Mouse (Mus musculus): ENCODE measurements around the gene Fmn2. TPM values are rescaled to one million over a fixed set of nuclear protein-coding genes. Genes with fewer than 3 reads are reported as not detected.

Gene Fmn2
- polyA plus RNA-seq, 1 experiment: 0.22 TPM

DNA sequence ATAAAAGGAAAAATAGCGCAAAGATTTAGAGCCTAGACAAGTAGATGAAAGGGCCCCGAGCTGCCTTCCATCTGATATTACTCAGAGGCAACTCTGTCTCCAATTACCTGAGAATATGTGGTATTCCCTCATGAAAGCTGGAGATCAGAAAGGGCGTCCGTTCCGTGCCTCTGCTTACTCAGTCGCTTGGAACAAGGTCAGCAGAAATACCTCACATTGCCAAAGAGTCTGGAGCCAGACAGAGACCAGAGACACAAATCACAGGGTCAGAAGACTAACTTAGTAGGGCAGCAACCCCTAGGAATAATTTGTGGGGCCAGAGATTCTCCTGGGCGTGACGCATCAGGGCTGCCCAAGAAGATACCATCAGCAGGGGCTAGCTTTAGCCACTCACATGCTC is 237.3 kb downstream of the Fmn2 start:
- Histone ChIP-seq H3K4me1 (replicated peaks; ENCODE audit: control insufficient read depth, insufficient read depth, low read length) (no peaks in the 10 kb centered on the region), H3K27me3 (ENCODE audit: control insufficient read depth, insufficient read depth, low read length) (no peaks in the 10 kb centered on the region), H3K36me3 (ENCODE audit: control insufficient read depth, insufficient read depth, low read length) (no peaks in the 10 kb centered on the region), H3K4me3 (ENCODE audit: control insufficient read depth, insufficient read depth, low read length) (no peak overlapping the region), H3K27ac (ENCODE audit: control insufficient read depth, insufficient read depth, low read length) (no peak overlapping the region)
- DNase-seq: no peak
- no peak for TF ChIP-seq CTCF (IDR thresholded peaks at IDR 0.05; ENCODE audit: borderline replicate concordance, control insufficient read depth, extremely low read depth, insufficient read depth, low read length, poor library complexity)
- TF ChIP-seq POLR2A (IDR thresholded peaks at IDR 0.05; ENCODE audit: control insufficient read depth, extremely low read depth, insufficient read depth, low read length, poor library complexity): no peak
- 90% methylated on average over 8 of the region's 8 CpGs for WGBS

DNA sequence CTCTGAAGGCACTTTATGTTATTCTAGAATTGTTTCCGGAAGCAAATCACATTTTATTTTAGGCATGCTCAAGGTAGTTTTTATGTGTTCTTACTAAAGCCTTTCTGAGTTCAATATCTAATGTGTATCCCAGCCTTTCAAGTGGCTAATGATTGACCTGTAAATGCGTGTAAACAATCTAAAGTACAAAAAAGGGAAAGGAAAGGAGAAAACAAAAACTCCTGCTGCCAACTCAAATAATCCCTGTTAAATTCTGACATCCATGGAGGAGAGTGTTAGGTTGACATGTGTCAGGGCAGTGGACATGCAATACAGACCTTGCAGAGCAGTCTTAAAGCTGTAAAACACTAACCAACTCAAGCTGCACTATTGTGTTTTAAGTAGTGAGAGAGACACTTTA is 241.0 kb downstream of the Fmn2 start:
- TF ChIP-seq CTCF (IDR thresholded peaks at IDR 0.05; ENCODE audit: borderline replicate concordance, control insufficient read depth, extremely low read depth, insufficient read depth, low read length, poor library complexity): no peak
- TF ChIP-seq POLR2A (IDR thresholded peaks at IDR 0.05; ENCODE audit: control insufficient read depth, extremely low read depth, insufficient read depth, low read length, poor library complexity): no peak
- no peak overlapping the region for H3K4me3 ChIP-seq (ENCODE audit: control insufficient read depth, insufficient read depth, low read length)
- no peak for DNase-seq
- H3K27me3 ChIP-seq (ENCODE audit: control insufficient read depth, insufficient read depth, low read length): no peaks in the 10 kb centered on the region
- no peaks in the 10 kb centered on the region for H3K4me1 ChIP-seq (replicated peaks; ENCODE audit: control insufficient read depth, insufficient read depth, low read length)
- 90% methylated on average over 2 of the region's 2 CpGs for WGBS
- no peak overlapping the region for H3K27ac ChIP-seq (ENCODE audit: control insufficient read depth, insufficient read depth, low read length)
- no peaks in the 10 kb centered on the region for H3K36me3 ChIP-seq (ENCODE audit: control insufficient read depth, insufficient read depth, low read length)

DNA sequence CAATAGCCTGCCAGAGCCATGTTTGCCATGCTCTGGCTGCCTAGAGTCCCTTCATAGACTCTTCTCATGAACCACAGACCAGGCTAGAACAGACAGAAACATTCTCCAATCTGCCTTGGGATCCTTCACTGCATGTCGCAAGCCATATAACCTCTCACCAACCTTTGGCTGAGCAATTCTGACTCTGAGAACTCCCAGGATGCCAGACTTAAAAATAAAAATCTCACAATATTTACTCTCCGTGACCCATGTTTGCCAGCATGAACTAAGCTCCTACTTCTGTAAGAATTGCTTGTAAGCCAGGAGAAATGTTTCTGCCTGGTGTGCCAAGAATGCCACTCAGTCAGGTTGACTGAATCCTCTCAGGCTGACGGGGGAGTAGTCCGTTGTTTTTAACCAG is 246.9 kb downstream of the Fmn2 start:
- Histone ChIP-seq H3K27ac (ENCODE audit: control insufficient read depth, insufficient read depth, low read length) (no peak overlapping the region), H3K36me3 (ENCODE audit: control insufficient read depth, insufficient read depth, low read length) (no peaks in the 10 kb centered on the region), H3K27me3 (ENCODE audit: control insufficient read depth, insufficient read depth, low read length) (no peaks in the 10 kb centered on the region), H3K4me3 (ENCODE audit: control insufficient read depth, insufficient read depth, low read length) (no peak overlapping the region), H3K4me1 (replicated peaks; ENCODE audit: control insufficient read depth, insufficient read depth, low read length) (no peaks in the 10 kb centered on the region)
- no peak for TF ChIP-seq CTCF (IDR thresholded peaks at IDR 0.05; ENCODE audit: borderline replicate concordance, control insufficient read depth, extremely low read depth, insufficient read depth, low read length, poor library complexity)
- no peak for TF ChIP-seq POLR2A (IDR thresholded peaks at IDR 0.05; ENCODE audit: control insufficient read depth, extremely low read depth, insufficient read depth, low read length, poor library complexity)
- WGBS: 96% methylated on average over 4 of the region's 4 CpGs
- DNase-seq: no peak

DNA sequence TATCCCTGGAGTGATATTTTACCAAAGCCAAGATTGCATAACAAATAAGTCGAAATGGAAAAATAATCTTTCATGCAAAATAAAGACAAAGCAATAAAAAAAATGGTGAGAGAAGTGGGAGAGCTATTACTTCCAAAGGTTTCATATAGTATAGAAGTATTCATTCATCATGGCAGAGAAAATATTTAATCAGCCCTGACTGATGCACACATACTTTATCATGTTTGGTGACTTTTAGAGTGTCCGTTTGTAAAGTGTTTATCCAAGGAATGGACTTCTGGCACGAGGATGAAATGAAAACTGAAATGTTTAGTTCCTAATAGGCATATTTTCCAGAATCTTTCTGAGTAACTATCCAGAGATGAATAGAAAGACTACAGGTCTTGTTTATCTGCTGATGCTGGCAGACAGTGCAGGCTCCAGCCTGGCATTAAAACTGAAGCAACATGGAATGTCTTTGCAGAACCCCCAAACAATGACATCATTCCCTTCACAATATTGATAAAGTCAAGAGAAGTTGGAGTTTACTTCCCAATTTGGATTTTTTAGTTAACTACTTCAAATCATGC is 249.4 kb downstream of the Fmn2 start:
- WGBS: 74% methylated on average over 3 of the region's 3 CpGs
- TF ChIP-seq CTCF (IDR thresholded peaks at IDR 0.05; ENCODE audit: borderline replicate concordance, control insufficient read depth, extremely low read depth, insufficient read depth, low read length, poor library complexity): no peak
- no peak for TF ChIP-seq POLR2A (IDR thresholded peaks at IDR 0.05; ENCODE audit: control insufficient read depth, extremely low read depth, insufficient read depth, low read length, poor library complexity)
- Histone ChIP-seq H3K36me3 (ENCODE audit: control insufficient read depth, insufficient read depth, low read length) (no peaks in the 10 kb centered on the region), H3K27me3 (ENCODE audit: control insufficient read depth, insufficient read depth, low read length) (no peaks in the 10 kb centered on the region), H3K4me1 (replicated peaks; ENCODE audit: control insufficient read depth, insufficient read depth, low read length) (no peaks in the 10 kb centered on the region), H3K27ac (ENCODE audit: control insufficient read depth, insufficient read depth, low read length) (no peak overlapping the region), H3K4me3 (ENCODE audit: control insufficient read depth, insufficient read depth, low read length) (no peak overlapping the region)
- DNase-seq: no peak

DNA sequence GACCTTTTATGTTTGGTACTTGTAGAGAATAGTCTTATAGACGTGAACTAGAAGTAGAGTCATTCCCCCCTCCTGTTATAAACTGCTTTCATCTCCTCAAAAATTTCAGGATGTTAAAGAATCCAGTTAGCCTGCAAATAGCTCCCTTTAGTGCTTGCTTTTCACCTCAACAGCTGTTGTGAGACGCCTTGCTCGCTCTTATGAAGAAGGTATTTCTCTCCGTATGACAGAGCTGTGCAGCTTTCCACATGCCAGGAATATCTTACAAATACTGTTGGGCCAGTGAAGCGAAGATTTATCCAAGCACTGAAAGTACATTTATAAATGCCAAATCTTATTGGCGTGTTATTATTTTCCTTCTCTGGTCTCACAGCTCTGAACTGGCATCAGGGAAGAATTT is 257.7 kb downstream of the Fmn2 start:
- H3K4me3 ChIP-seq (ENCODE audit: control insufficient read depth, insufficient read depth, low read length): no peak overlapping the region
- 93% methylated on average over 6 of the region's 6 CpGs for WGBS
- no peaks in the 10 kb centered on the region for H3K36me3 ChIP-seq (ENCODE audit: control insufficient read depth, insufficient read depth, low read length)
- no peak overlapping the region for H3K27ac ChIP-seq (ENCODE audit: control insufficient read depth, insufficient read depth, low read length)
- no peaks in the 10 kb centered on the region for H3K4me1 ChIP-seq (replicated peaks; ENCODE audit: control insufficient read depth, insufficient read depth, low read length)
- H3K27me3 ChIP-seq (ENCODE audit: control insufficient read depth, insufficient read depth, low read length): no peaks in the 10 kb centered on the region
- no peak for DNase-seq
- no peak for TF ChIP-seq POLR2A (IDR thresholded peaks at IDR 0.05; ENCODE audit: control insufficient read depth, extremely low read depth, insufficient read depth, low read length, poor library complexity)

DNA sequence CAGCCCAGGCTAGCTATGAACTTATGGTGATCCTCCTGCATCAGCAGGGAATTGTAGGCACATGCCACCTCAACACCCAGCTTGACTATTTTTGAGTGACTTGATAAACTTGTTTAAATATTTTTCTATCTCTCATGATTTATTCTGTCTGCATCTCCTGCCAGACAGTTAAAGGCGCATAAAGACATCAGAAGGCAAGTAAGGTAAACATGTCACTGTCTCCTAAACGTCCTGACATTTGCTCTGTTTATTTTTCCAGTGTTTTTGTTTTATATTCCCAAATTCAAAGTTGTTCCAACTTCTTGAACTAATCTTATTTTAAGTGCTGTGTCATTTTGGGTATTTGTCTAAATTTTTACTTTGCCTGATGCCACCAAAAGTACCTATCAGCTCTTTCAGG is 264.1 kb downstream of the Fmn2 start:
- no peak for DNase-seq
- H3K27me3 ChIP-seq (ENCODE audit: control insufficient read depth, insufficient read depth, low read length): no peaks in the 10 kb centered on the region
- WGBS: 71% methylated on average over 2 of the region's 2 CpGs
- no peaks in the 10 kb centered on the region for H3K4me1 ChIP-seq (replicated peaks; ENCODE audit: control insufficient read depth, insufficient read depth, low read length)
- no peaks in the 10 kb centered on the region for H3K36me3 ChIP-seq (ENCODE audit: control insufficient read depth, insufficient read depth, low read length)
- H3K27ac ChIP-seq (ENCODE audit: control insufficient read depth, insufficient read depth, low read length): no peak overlapping the region
- no peak for TF ChIP-seq CTCF (IDR thresholded peaks at IDR 0.05; ENCODE audit: borderline replicate concordance, control insufficient read depth, extremely low read depth, insufficient read depth, low read length, poor library complexity)
- no peak for TF ChIP-seq POLR2A (IDR thresholded peaks at IDR 0.05; ENCODE audit: control insufficient read depth, extremely low read depth, insufficient read depth, low read length, poor library complexity)
- no peak overlapping the region for H3K4me3 ChIP-seq (ENCODE audit: control insufficient read depth, insufficient read depth, low read length)

DNA sequence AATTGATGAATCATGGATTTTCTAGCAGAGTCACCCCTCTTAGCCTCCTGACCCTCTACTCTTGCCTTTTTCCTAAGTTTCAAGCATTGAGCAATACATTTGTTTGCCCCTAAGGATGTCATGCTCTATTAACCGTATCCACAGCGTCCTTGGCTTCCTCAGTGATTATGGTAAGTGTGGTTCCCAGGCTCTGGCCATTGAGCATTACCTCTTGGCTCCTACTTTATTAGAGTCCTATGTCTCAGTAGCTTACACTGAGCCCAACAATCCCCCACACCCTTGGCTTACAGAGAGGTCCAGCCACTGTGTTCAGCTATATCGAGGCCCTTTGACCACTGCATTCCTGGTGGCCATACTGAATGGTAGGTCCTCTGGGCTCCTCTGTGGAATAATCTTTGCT is 265.2 kb downstream of the Fmn2 start:
- H3K27me3 ChIP-seq (ENCODE audit: control insufficient read depth, insufficient read depth, low read length): no peaks in the 10 kb centered on the region
- H3K4me1 ChIP-seq (replicated peaks; ENCODE audit: control insufficient read depth, insufficient read depth, low read length): no peaks in the 10 kb centered on the region
- no peak overlapping the region for H3K27ac ChIP-seq (ENCODE audit: control insufficient read depth, insufficient read depth, low read length)
- no peak for TF ChIP-seq CTCF (IDR thresholded peaks at IDR 0.05; ENCODE audit: borderline replicate concordance, control insufficient read depth, extremely low read depth, insufficient read depth, low read length, poor library complexity)
- no peak for TF ChIP-seq POLR2A (IDR thresholded peaks at IDR 0.05; ENCODE audit: control insufficient read depth, extremely low read depth, insufficient read depth, low read length, poor library complexity)
- 97% methylated on average over 3 of the region's 3 CpGs for WGBS
- H3K36me3 ChIP-seq (ENCODE audit: control insufficient read depth, insufficient read depth, low read length): no peaks in the 10 kb centered on the region
- no peak overlapping the region for H3K4me3 ChIP-seq (ENCODE audit: control insufficient read depth, insufficient read depth, low read length)
- DNase-seq: no peak

All from thymus, adult 2 months (tissue).